Mouse (Mus musculus) liver, adult 2 months (tissue): ENCODE data around the gene Cdc27.

Experiments used
- CTCF ChIP-seq: fragments of 200-500 bp; IDR thresholded peaks from 2 replicates; pipeline ENCODE4 v1.5.1; 2011; ENCODE audit warnings: low read depth, low read length, control low read depth
- POLR2A ChIP-seq: fragments of 200-500 bp; IDR thresholded peaks from 2 replicates; pipeline ENCODE4 v1.6.1; 2011; ENCODE audit warnings: low read length, control low read depth; ENCODE audit not compliant: insufficient read depth; ENCODE audit errors: extremely low read depth

- TF ChIP-seq CTCF (no peak), POLR2A (no peak)
Measured at GRCm38 (mm10) chr11:104558065-104558464, 7.6 kb upstream of the Cdc27 start.
